Mouse (Mus musculus) stomach, embryonic 16.5 days (tissue): Measurements from ENCODE around the gene Cd7. TPM values are rescaled to one million over a fixed set of nuclear protein-coding genes. Genes with fewer than 3 reads are reported as not detected.

Experiments
- ATAC-seq: fragments of 200-750 bp; cut with Nextera tagmentation; 2 replicates; pipeline ENCODE4 v1.8.0; 2017; ENCODE audit warnings: moderate number of reproducible peaks, moderate TSS enrichment; ENCODE audit not compliant: insufficient read depth, low FRiP score
- H3K27ac ChIP-seq: fragments of 300-500 bp; sonication (generic); 2 replicates; pipeline ENCODE4 v1.5.1; 2014; ENCODE audit warnings: low read length
- H3K27me3 ChIP-seq: fragments of 300-500 bp; sonication (generic); 2 replicates; pipeline ENCODE4 v1.6.1; 2014; ENCODE audit warnings: low read length, control low read depth, mixed read lengths; ENCODE audit not compliant: control insufficient read depth, insufficient read depth
- H3K36me3 ChIP-seq: fragments of 300-500 bp; sonication (generic); 2 replicates; pipeline ENCODE4 v1.6.1; 2014; ENCODE audit warnings: low read length; ENCODE audit not compliant: control insufficient read depth, insufficient read depth
- H3K4me1 ChIP-seq: fragments of 300-500 bp; sonication (generic); 2 replicates; pipeline ENCODE4 v1.6.1; 2014; ENCODE audit warnings: low read length, control low read depth, mixed read lengths; ENCODE audit not compliant: control insufficient read depth, insufficient read depth
- H3K4me2 ChIP-seq: fragments of 300-500 bp; sonication (generic); 2 replicates; pipeline ENCODE4 v1.6.1; 2014; ENCODE audit warnings: low read depth, low read length, mixed read lengths
- H3K4me3 ChIP-seq: fragments of 300-500 bp; sonication (generic); replicated peaks from 2 replicates; pipeline ENCODE4 v1.5.1; 2014; ENCODE audit warnings: mild to moderate bottlenecking, low read length
- H3K9ac ChIP-seq: fragments of 300-500 bp; sonication (generic); 2 replicates; pipeline ENCODE4 v1.6.1; 2014; ENCODE audit warnings: low read length
- H3K9me3 ChIP-seq: fragments of 300-500 bp; sonication (generic); replicated peaks from 2 replicates; pipeline ENCODE4 v1.6.1; 2016; ENCODE audit warnings: low read length, control low read depth; ENCODE audit not compliant: control insufficient read depth
- WGBS: fragments of 180-500 bp; shearing (Covaris S2); extraction: QIAGEN DNeasy Blood & Tissue Kit; methylation state at CpG from one replicate; pipeline ENCODE4 v1.1.7; 2014; 5-methylcytosine and 5-hydroxymethylcytosine counted together
- polyA plus RNA-seq: library from polyadenylated mRNA; unstranded; fragments of >200 nt; fragmentation: Nextera tagmentation; extraction: Ambion mirVana; gene quantifications from 2 replicates; pipeline ENCODE4 v1.2.1, GENCODE M21; 2015

The Cd7 gene
- polyA plus RNA-seq, 1 experiment from 2014 or later = 2.2 TPM

DNA sequence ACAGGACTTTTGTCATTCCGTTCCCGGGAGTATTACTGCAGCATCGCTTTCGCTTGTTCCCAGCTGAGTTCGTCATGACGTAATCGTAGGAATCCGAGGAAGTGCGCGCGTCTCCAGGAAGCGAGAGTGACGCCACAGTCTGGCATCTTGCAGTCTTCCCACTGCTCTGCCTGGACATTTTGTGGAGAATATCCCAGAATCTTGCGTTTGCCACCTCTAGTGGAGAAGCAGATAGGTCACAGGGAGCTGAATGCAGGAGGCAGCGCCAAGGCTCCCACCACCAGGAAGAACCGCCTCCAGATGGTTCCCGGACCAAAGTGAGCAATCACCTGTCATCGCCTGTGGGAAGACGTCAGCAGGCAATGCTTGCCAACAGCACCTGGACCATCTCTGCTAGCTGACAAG is 24.3 kb downstream of the Cd7 start:
- H3K36me3 ChIP-seq = no peaks in the 10 kb centered on the region
- H3K27me3 ChIP-seq = no peaks in the 10 kb centered on the region
- WGBS = 40% methylated on average over 19 of the region's 19 CpGs
- peak overlapping the region; percentile 4 for H3K9ac ChIP-seq
- no peaks in the 10 kb centered on the region for H3K4me1 ChIP-seq
- peak overlapping the region; percentile 48 for H3K4me2 ChIP-seq
- H3K4me3 ChIP-seq = peak overlapping the region; percentile 22
- H3K27ac ChIP-seq = no peak overlapping the region
- ATAC-seq = 0 out of 2 replicates have a peak, but pooled peaks have one; percentile 35
- H3K9me3 ChIP-seq = no peaks in the 10 kb centered on the region

DNA sequence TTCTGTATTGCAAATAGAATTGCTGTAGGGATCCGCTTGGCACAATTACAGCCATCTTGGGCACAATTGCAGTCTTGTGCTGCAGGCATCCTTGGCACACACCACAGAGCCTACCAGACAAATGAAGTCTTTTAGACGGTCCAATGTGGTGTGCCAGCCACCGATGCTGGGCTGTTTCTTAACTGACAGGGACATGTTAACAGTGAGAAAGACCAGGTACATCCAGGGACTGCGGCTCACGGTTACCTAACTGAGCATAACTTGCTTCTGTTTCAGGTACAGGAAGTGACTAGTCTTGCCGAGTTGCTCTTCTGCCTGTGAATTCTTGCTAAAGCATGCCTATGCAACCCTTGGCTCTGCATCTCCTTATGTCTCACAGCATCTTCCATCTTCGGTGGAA is 25.6 kb downstream of the Cd7 start:
- Histone ChIP-seq H3K9ac (no peak overlapping the region), H3K9me3 (no peaks in the 10 kb centered on the region), H3K4me1 (no peaks in the 10 kb centered on the region), H3K4me2 (no peak overlapping the region), H3K27ac (no peak overlapping the region), H3K36me3 (no peaks in the 10 kb centered on the region), H3K27me3 (no peaks in the 10 kb centered on the region), H3K4me3 (no peak overlapping the region)
- 77% methylated on average over 7 of the region's 7 CpGs for WGBS
- ATAC-seq = no peak

DNA sequence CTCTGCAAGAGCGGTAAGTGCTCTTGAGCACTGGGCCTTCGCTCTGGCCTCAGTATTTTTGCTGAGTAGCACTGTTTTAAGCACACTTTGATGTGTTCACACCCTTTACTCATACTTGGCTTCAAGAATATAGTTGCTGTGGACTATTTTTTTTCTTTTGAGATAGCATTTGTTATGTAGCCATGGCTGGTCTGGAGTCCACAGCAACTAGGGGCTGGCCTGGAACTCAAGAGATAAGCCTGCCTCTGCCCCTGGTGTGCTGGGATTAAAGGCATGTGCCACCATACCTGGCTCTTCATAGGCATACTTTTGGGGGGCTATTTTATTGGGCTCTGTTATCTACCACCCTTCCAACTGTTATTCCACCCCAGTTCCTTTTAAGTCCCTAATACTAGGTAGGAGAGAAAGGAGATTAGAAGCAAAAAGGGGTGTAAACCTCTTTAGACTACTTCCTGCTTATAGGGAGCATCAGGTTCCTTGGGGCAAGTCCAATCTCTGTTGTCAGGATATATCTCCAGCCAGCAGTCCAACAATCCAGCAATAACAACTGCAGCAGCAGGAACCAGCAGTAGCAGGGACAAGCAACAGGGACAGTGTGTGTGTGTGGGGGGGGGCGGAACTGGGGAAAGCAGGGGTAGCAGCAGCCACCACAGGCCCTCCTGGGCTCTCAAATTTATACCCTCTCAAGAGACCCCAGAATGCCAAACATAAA is 29.0 kb downstream of the Cd7 start:
- Histone ChIP-seq H3K36me3 (no peaks in the 10 kb centered on the region), H3K27me3 (no peaks in the 10 kb centered on the region), H3K27ac (no peak overlapping the region), H3K4me3 (no peak overlapping the region), H3K9ac (no peak overlapping the region), H3K4me1 (no peaks in the 10 kb centered on the region), H3K4me2 (no peak overlapping the region), H3K9me3 (no peaks in the 10 kb centered on the region)
- WGBS = 93% methylated on average over 3 of the region's 3 CpGs
- no peak for ATAC-seq

DNA sequence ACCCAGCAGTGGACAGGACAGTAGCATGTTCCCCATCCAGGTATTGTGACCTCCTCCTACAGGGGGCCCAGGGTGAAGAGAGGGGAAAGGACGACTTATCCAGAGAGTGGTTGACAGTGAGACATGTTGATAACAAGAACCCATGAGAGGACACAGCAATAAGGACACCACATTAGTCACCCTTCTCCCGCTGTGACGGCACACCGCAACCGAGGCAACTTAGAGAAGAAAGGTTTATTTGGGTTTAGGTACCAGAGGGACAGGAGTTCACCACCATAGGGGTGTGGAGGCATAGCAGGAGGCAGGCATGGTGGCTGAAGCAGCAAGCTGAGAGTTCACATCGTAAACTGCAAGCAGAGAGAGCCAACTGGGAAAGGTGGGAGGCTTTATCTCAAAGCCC is 33.0 kb downstream of the Cd7 start:
- H3K9ac ChIP-seq = no peak overlapping the region
- ATAC-seq = no peak
- peaks cover 5% of the 10 kb centered on the region; the same call in 1 of the 2 replicates for H3K4me1 ChIP-seq
- no peaks in the 10 kb centered on the region for H3K27me3 ChIP-seq
- 63% methylated on average over 6 of the region's 6 CpGs for WGBS
- H3K4me3 ChIP-seq = no peak overlapping the region
- no peak overlapping the region for H3K4me2 ChIP-seq
- H3K27ac ChIP-seq = no peak overlapping the region
- no peaks in the 10 kb centered on the region for H3K9me3 ChIP-seq
- H3K36me3 ChIP-seq = no peaks in the 10 kb centered on the region

DNA sequence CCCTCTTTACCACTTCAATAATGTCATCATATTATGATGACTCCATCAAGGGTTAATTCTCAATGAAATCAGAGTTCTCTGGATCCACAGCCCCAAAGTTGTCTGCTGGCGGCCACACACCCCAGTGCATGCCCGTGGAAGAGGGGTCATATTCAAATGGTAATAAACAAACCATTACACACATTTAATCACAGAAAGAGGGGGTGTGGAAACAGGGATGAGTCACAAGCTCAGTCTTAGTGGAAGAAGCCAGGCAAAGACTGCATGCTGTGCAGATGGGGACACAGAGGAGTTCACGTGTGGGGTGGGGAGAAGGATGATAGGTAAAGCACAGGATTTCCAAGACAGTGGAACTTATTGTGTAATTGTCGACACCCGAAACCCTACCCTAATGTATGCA is 34.9 kb downstream of the Cd7 start:
- H3K4me1 ChIP-seq = peaks cover 5% of the 10 kb centered on the region; the same call in 1 of the 2 replicates
- 60% methylated on average over 5 of the region's 5 CpGs for WGBS
- H3K36me3 ChIP-seq = no peaks in the 10 kb centered on the region
- H3K9me3 ChIP-seq = no peaks in the 10 kb centered on the region
- no peak overlapping the region for H3K4me2 ChIP-seq
- no peak overlapping the region for H3K9ac ChIP-seq
- H3K27me3 ChIP-seq = no peaks in the 10 kb centered on the region
- H3K4me3 ChIP-seq = no peak overlapping the region
- no peak overlapping the region for H3K27ac ChIP-seq
- ATAC-seq = no peak

DNA sequence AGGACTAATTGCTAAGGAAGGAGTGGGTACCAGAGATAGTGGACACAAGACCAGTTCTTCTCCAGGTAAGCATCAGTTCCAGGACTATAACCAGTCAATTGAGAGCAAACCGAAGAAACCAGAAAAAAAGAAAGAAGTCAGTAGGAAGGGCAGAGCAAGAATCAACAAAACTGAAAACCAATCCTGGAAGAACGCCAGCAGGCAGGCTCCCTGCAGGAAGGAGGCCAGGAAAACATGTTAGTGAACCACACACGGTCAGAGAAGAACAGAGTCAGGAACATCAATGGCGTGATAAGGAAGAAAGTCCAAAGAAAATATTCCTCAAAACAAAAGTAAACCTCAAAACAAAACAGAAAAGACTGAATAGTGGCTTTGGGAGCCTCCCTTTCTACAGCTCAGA is 37.3 kb downstream of the Cd7 start:
- Histone ChIP-seq H3K4me3 (no peak overlapping the region), H3K9ac (no peak overlapping the region), H3K27me3 (no peaks in the 10 kb centered on the region), H3K4me2 (no peak overlapping the region), H3K36me3 (no peaks in the 10 kb centered on the region), H3K4me1 (peaks cover 5% of the 10 kb centered on the region; the same call in 1 of the 2 replicates), H3K9me3 (no peaks in the 10 kb centered on the region), H3K27ac (no peak overlapping the region; the same call in 1 of the 2 replicates)
- WGBS = 29% methylated on average over 4 of the region's 4 CpGs
- ATAC-seq = no peak

DNA sequence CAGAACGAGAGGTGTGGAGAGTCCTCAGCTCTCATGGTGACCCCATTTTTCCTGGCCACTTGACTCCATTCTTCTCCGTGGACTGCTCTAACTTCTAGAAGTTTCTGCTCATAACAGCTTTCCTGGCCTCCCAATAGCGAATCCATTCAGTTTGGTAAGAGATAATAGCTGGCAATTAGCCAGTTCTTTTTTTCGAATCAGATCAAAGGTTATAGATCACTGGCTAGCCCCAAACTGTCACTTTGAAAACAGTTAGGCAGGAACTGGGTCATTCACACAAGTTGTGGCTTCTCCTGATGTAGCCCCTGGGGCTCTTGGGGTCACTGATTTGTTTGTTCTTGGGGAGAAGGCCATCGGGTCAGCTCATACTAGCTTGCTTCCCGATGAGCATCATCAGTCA is 44.5 kb downstream of the Cd7 start:
- Histone ChIP-seq H3K4me3 (no peak overlapping the region), H3K4me2 (no peak overlapping the region), H3K27me3 (no peaks in the 10 kb centered on the region), H3K36me3 (no peaks in the 10 kb centered on the region), H3K4me1 (peaks cover 2% of the 10 kb centered on the region; the same call in 1 of the 2 replicates), H3K9ac (no peak overlapping the region), H3K27ac (no peak overlapping the region), H3K9me3 (no peaks in the 10 kb centered on the region)
- WGBS = 78% methylated on average over 6 of the region's 6 CpGs
- ATAC-seq = no peak

DNA sequence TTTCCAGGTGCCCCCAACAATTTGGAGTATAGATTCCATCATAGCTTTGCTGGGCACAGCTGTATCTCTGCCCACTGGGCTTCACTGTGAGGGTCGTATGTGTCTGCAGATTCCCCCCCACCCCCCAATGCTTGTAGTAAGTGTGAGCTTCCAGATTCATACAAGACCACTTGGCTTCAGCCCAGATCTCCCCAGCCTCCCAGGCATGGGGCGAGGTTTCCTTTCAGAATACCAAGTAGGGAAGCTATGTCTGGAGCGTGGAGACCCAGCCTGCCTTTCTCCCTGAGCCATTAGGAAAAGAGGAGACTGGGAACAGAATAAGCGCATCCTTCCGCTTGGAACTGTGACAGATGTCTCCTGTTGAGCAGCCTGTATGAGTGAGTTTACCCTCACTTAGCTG is 45.6 kb downstream of the Cd7 start:
- H3K4me1 ChIP-seq = peaks cover 13% of the 10 kb centered on the region

DNA sequence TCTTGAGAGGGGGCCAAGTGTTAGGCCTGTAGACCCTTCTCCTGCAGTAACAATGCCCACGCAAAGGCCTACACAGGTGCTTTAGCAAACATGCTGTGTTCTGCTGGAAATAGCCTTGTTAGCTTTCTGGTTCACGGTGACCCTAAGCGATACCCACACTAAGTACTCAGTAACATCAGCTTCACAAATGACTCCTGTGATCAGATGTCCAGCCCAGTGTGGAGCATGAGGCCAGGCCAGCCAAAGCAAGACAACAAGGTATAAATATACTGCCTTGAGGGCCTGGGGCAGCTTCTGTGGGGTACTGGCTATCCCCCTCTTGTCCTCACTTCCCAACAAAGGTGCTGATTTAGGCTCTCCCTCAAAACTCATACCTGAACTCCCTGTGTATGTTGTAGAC is 46.1 kb downstream of the Cd7 start:
- H3K27ac ChIP-seq = no peak overlapping the region
- peaks cover 17% of the 10 kb centered on the region for H3K4me1 ChIP-seq
- no peaks in the 10 kb centered on the region for H3K9me3 ChIP-seq
- 90% methylated on average over 3 of the region's 3 CpGs for WGBS
- H3K27me3 ChIP-seq = no peaks in the 10 kb centered on the region
- ATAC-seq = no peak
- no peak overlapping the region for H3K9ac ChIP-seq
- no peak overlapping the region for H3K4me2 ChIP-seq
- no peak overlapping the region for H3K4me3 ChIP-seq
- no peaks in the 10 kb centered on the region for H3K36me3 ChIP-seq

More for the DNA sequence above, 45.6 kb downstream of the Cd7 start:
- no peak overlapping the region for H3K9ac ChIP-seq
- H3K27me3 ChIP-seq = no peaks in the 10 kb centered on the region
- H3K36me3 ChIP-seq = no peaks in the 10 kb centered on the region
- H3K4me2 ChIP-seq = no peak overlapping the region
- H3K4me3 ChIP-seq = no peak overlapping the region
- no peaks in the 10 kb centered on the region for H3K9me3 ChIP-seq
- no peak for ATAC-seq
- no peak overlapping the region for H3K27ac ChIP-seq
- WGBS = 76% methylated on average over 5 of the region's 5 CpGs
